Mouse (Mus musculus) olfactory bulb, adult 2 months (tissue): ENCODE results near the gene Cpne2.

Experiments
- CTCF ChIP-seq: fragments of 200-500 bp; IDR thresholded peaks from 2 replicates; pipeline ENCODE4 v1.5.1; 2012; ENCODE audit warnings: low read depth, mild to moderate bottlenecking, low read length, moderate library complexity; ENCODE audit not compliant: insufficient read depth
- POLR2A ChIP-seq: fragments of 200-500 bp; IDR thresholded peaks from 2 replicates; pipeline ENCODE4 v1.6.1; 2012; ENCODE audit warnings: mild to moderate bottlenecking, low read depth, low read length, moderate library complexity; ENCODE audit not compliant: insufficient read depth

GRCm38 (mm10) chr8:94584238-94584817 is 51.5 kb downstream of the Cpne2 start:
- TF ChIP-seq CTCF (no peak), POLR2A (no peak)
